Mouse (Mus musculus) mammary gland, adult 2 months (tissue): ENCODE data around the gene Bcl2l14. TPM values are rescaled to one million over a fixed set of nuclear protein-coding genes. Genes with fewer than 3 reads are reported as not detected.

Source experiments
- polyA plus RNA-seq: library from polyadenylated mRNA; depleted of rRNA; stranded (reverse); fragments of >200 nt; gene quantifications from 2 replicates; pipeline ENCODE4 v1.2.3, GENCODE M21; 2012; ENCODE audit warnings: low replicate concordance; rRNA removed

The Bcl2l14 gene
- 1.3 and 1.6 TPM in 2 replicates for polyA plus RNA-seq

GRCm38 (mm10) chr6:134396018-134396417 is at the start of gene Bcl2l14:
TSS of gene Bcl2l14 (plus strand) at chr6:134396318.

Other genes with a start within 250 kb of the Bcl2l14 start
- gene Lrp6, start 170.6 kb downstream of the Bcl2l14 start, polyA plus RNA-seq = 30.7 and 40.3 TPM in 2 replicates
- 7.9 and 13.5 TPM in 2 replicates for gene Mansc1, start 236.2 kb downstream of the Bcl2l14 start, polyA plus RNA-seq
- 18.0 and 25.9 TPM in 2 replicates for gene Borcs5, start 243.2 kb downstream of the Bcl2l14 start, polyA plus RNA-seq